Mouse (Mus musculus): ENCODE measurements around the gene Gm12185.
"Not testable (repeated sequence)": the region's sequence is repeated elsewhere in the genome, so short reads cannot be mapped to it uniquely, and the experiment has no call there.

- TF ChIP-seq CTCF, POLR2A (IDR thresholded peaks at IDR 0.05; ENCODE audit: insufficient read depth, low read depth, low read length): not testable (repeated sequence)
Observed at GRCm38 (mm10) chr11:48994018-48994417, 2.0 kb upstream of the Gm12185 start, which contains the start of gene Tgtp1.

Data from olfactory bulb, adult 2 months (tissue).